Mouse (Mus musculus): ENCODE results near the gene Olfr1288.

Gene Olfr1288

DNA sequence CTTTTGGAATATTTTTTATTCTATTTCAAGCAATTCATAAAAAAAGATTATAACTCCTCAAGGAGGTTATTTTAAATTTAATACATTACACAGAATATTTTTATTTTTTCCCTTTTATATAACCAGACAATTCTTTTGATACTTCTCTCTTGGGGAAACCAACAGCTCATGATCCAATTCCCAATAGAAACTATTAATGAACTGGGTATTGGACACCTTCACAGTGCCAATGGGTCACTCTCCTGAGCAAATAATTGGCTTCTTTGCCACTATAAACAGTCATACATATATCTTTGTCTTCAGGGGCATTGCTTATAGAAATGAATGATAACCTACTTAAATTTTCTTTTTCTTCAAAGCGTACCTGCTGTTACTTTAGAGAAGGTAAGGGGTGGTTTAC, at the start of gene Olfr1288:
Gene Olfr1288 (plus strand): TSS at position 301 of the 400 bp plus-strand sequence.
- DNase-seq (ENCODE audit: extremely low read depth, low read depth), result no peak

DNA sequence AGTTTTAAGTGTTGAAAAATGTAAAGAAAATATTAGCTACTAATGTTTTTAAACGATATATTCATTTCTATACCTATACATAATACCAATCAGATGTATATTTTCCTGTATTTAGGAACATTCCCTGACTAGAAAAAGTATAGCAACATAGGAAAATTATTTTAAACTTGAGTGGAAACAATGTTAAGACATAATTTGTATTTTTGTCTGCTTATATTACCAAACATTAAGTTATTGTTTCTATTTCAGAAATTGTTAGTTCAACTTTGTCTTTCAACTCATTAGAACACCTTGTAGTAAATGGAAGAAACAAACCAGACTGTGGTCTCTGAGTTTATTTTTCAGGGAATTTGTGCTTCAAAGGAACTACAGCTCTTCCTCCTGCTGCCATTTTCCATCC, 25.1 kb upstream of the Olfr1288 start, which contains the start of gene Olfr1287:
Gene Olfr1287 (plus strand): TSS at position 301 of the 400 bp plus-strand sequence.
- DNase-seq (ENCODE audit: extremely low read depth, low read depth), result no peak

GRCm38 (mm10) chr2:111480519-111480918, 6.6 kb downstream of the Olfr1288 start, which contains the start of gene Olfr1289:
Gene Olfr1289 (plus strand): TSS chr2:111480819.
- no peak for DNase-seq (ENCODE audit: extremely low read depth, low read depth)

DNA sequence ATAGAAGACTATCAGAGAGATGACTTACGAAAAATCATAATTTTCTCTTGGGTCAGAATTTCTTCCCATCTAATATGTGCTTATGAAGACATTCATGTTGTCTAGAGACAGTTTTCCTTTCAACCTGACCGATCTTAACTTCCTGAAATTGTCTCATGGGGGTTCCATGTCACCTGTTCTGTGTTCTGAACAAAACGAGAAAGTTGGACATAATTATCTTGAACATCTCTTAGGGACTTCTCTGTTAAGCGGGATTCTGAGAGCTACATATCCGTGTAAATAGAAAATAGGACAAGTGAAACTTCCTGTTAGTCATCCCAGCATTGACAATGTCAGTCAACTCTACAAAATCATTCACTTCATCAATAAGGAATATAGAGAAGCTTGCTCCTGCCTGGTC, 19.8 kb downstream of the Olfr1288 start, which contains the start of gene Olfr1290:
Gene Olfr1290 (minus strand): TSS at position 101 of the 400 bp plus-strand sequence.
- DNase-seq (ENCODE audit: extremely low read depth, low read depth), result no peak

- no peak for DNase-seq (ENCODE audit: extremely low read depth, low read depth)
These were observed 23.0 kb downstream of the Olfr1288 start, which contains the start of gene Olfr1291-ps1 for GRCm38 (mm10) chr2:111496880-111497279. Gene Olfr1291-ps1 (plus strand): TSS chr2:111497180.

GRCm38 (mm10) chr2:111517451-111517850, 43.5 kb downstream of the Olfr1288 start:
- DNase-seq (ENCODE audit: extremely low read depth, low read depth), result no peak

DNA sequence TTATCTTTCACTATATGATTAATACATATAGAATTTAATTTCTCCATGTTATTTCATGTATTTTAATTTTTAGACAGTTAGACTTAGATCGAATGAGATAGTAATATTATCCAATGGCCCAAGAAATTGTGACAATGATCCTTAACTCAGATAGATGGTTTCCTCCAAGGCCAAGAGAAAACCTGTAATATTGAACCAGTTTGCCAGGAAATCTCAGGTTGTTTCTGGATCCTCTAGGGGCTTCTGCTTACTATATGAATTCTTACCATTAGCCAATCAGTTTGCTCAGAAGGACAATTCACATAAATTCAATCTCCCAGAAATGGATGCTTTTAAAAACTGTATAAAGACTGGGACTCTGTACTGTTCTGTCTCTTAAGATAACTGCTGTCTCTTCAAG, 51.0 kb downstream of the Olfr1288 start, which contains the start of gene Olfr1293-ps:
Gene Olfr1293-ps (plus strand): TSS at position 301 of the 400 bp plus-strand sequence.
- no peak for DNase-seq (ENCODE audit: extremely low read depth, low read depth)

Measured in MEL-GATA-1-ER (cell line).